Mouse (Mus musculus) Patski (cell line): Measurements from ENCODE around the gene Tbcc. TPM values are rescaled to one million over a fixed set of nuclear protein-coding genes. Genes with fewer than 3 reads are reported as not detected.

ENCODE experiments used
- ATAC-seq: fragments of 100-300 bp; one replicate; pipeline ENCODE4 v1.8.0; 2021
- CTCF ChIA-PET: fragments of 350-600 bp; sonication (Branson Sonifier 250); formaldehyde crosslinking; loops from one replicate; lab custom pipeline; 2022; ENCODE audit warnings: inconsistent platforms; lab: Charles Lee
- POLR2A ChIA-PET: fragments of 350-600 bp; sonication (Branson Sonifier 250); formaldehyde crosslinking; loops from one replicate; lab custom pipeline; 2022; ENCODE audit warnings: antibody characterized with exemption, inconsistent platforms; lab: Charles Lee
- DNase-seq: peaks from one replicate; pipeline ENCODE4 v3.0.0-alpha.2; 2011; ENCODE audit warnings: low read depth, low spot score
- H3K27me3 ChIP-seq: fragments of 371-371 bp; one replicate; pipeline ENCODE4 v1.5.1; 2021
- CTCF ChIP-seq: fragments of 100-300 bp; IDR thresholded peaks from one replicate; pipeline ENCODE4 v1.5.1; 2021
- in situ Hi-C: fragments of 300-500 bp; cut with MboI; formaldehyde crosslinking; loops from 3 replicates; pipeline ENCODE4 v1.11.1; 2018; ENCODE audit warnings: low pct_unique_long_range_greater_than_20kb, mixed read lengths
- polyA plus RNA-seq: library from polyadenylated mRNA; unstranded; gene quantifications from one replicate; pipeline ENCODE4 v1.2.3, GENCODE M21; 2021

Gene Tbcc
- polyA plus RNA-seq, 1 experiment from 2014 or later, result 36.4 TPM

- ChIA-PET POLR2A (no interaction called here), CTCF (interaction anchor here (1.6 kb wide), 1 partner anchor 9 kb away, joined by 4 read pairs; no protein-coding TSS in a partner anchor)
- DNase-seq (no peak), ATAC-seq (no peak)
- in situ Hi-C loops, result no loop called here
- no peak for TF ChIP-seq CTCF
- no peaks in the 10 kb centered on the region for H3K27me3 ChIP-seq
Observed at GRCm38 (mm10) chr17:46897221-46897950, 6.9 kb downstream of the Tbcc start.

- TF ChIP-seq CTCF, result no peak
- in situ Hi-C loops, result no loop called here
- ChIA-PET POLR2A (no interaction called here), CTCF (no interaction called here)
- DNase-seq (no peak), ATAC-seq (no peak)
- H3K27me3 ChIP-seq, result no peaks in the 10 kb centered on the region
Observed at GRCm38 (mm10) chr17:46900941-46901340, 10.5 kb downstream of the Tbcc start.

GRCm38 (mm10) chr17:46903876-46904490, 13.5 kb downstream of the Tbcc start:
- CTCF ChIA-PET, result interaction anchor here (0.9 to 1.3 kb wide), 4 partner anchors 12 to 29 kb away, joined by 3 to 5 read pairs (median 4); no protein-coding TSS in a partner anchor
- no peaks in the 10 kb centered on the region for H3K27me3 ChIP-seq
- POLR2A ChIA-PET, result interaction anchor here (0.6 kb wide), 1 partner anchor 15 kb away, joined by 3 read pairs; no protein-coding TSS in a partner anchor
- peak; percentile 97 for TF ChIP-seq CTCF
- ATAC-seq (peak; percentile 80), DNase-seq (no peak)
- in situ Hi-C loops, result no loop called here

- ChIA-PET CTCF (interaction anchor here (1.9 kb wide), 1 partner anchor 16 kb away, joined by 5 read pairs; no protein-coding TSS in a partner anchor), POLR2A (no interaction called here)
- no peak for TF ChIP-seq CTCF
- no peaks in the 10 kb centered on the region for H3K27me3 ChIP-seq
- DNase-seq (no peak), ATAC-seq (no peak)
- in situ Hi-C loops, result no loop called here
Observed at GRCm38 (mm10) chr17:46910186-46910585, 19.7 kb downstream of the Tbcc start, which contains the start of gene Prph2. Gene Prph2 (plus strand): TSS chr17:46910459.

- in situ Hi-C loops, result no loop called here
- ChIA-PET CTCF (interaction anchor here (1.1 kb wide), 1 partner anchor 11 kb away, joined by 4 read pairs; no protein-coding TSS in a partner anchor), POLR2A (no interaction called here)
- DNase-seq, result no peak
- no peak for ATAC-seq
- TF ChIP-seq CTCF, result no peak
- H3K27me3 ChIP-seq, result no peaks in the 10 kb centered on the region
Observed at GRCm38 (mm10) chr17:46912331-46912730, 21.8 kb downstream of the Tbcc start.

- DNase-seq (no peak), ATAC-seq (no peak)
- no peak for TF ChIP-seq CTCF
- H3K27me3 ChIP-seq, result no peaks in the 10 kb centered on the region
- in situ Hi-C loops, result no loop called here
- ChIA-PET CTCF (no interaction called here), POLR2A (no interaction called here)
Observed at GRCm38 (mm10) chr17:46915129-46915528, 24.6 kb downstream of the Tbcc start.

- no peak for DNase-seq
- no peaks in the 10 kb centered on the region for H3K27me3 ChIP-seq
- in situ Hi-C loops, result no loop called here
- no peak for ATAC-seq
- CTCF ChIA-PET, result no interaction called here
- POLR2A ChIA-PET, result no interaction called here
- TF ChIP-seq CTCF, result no peak
Observed at GRCm38 (mm10) chr17:46918951-46919350, 28.5 kb downstream of the Tbcc start.

GRCm38 (mm10) chr17:46920855-46921254, 30.4 kb downstream of the Tbcc start:
- in situ Hi-C loops, result no loop called here
- H3K27me3 ChIP-seq, result no peaks in the 10 kb centered on the region
- ATAC-seq (no peak), DNase-seq (no peak)
- ChIA-PET POLR2A (no interaction called here), CTCF (no interaction called here)
- no peak for TF ChIP-seq CTCF

GRCm38 (mm10) chr17:46926192-46926591, 35.7 kb downstream of the Tbcc start:
- TF ChIP-seq CTCF, result no peak
- DNase-seq (no peak), ATAC-seq (no peak)
- in situ Hi-C loops, result no loop called here
- H3K27me3 ChIP-seq, result no peaks in the 10 kb centered on the region
- CTCF ChIA-PET, result interaction anchor here (1.0 to 1.6 kb wide), 3 partner anchors 15 to 49 kb away, joined by 3 to 5 read pairs (median 3); partner anchors contain the start of gene Prph2
- POLR2A ChIA-PET, result no interaction called here

GRCm38 (mm10) chr17:46926941-46927340, 36.5 kb downstream of the Tbcc start:
- ChIA-PET POLR2A (interaction anchor here (0.5 kb wide), 1 partner anchor 20 kb away, joined by 3 read pairs; no protein-coding TSS in a partner anchor), CTCF (interaction anchor here (1.0 to 1.6 kb wide), 2 partner anchors 16 to 21 kb away, joined by 3 to 5 read pairs; partner anchors contain the start of gene Prph2)
- DNase-seq, result no peak
- TF ChIP-seq CTCF, result no peak
- no peak for ATAC-seq
- in situ Hi-C loops, result no loop called here
- no peaks in the 10 kb centered on the region for H3K27me3 ChIP-seq

GRCm38 (mm10) chr17:46927781-46928180, 37.3 kb downstream of the Tbcc start:
- ATAC-seq (no peak), DNase-seq (no peak)
- no peak for TF ChIP-seq CTCF
- POLR2A ChIA-PET, result no interaction called here
- no peaks in the 10 kb centered on the region for H3K27me3 ChIP-seq
- in situ Hi-C loops, result no loop called here
- CTCF ChIA-PET, result no interaction called here
